Mouse (Mus musculus): Measurements from ENCODE around the gene Trmt112. TPM values are rescaled to one million over a fixed set of nuclear protein-coding genes. Genes with fewer than 3 reads are reported as not detected.
A peak's percentile ranks its signal among the peaks of the same experiment; 100 is the strongest.

Trmt112 gene
- polyA plus RNA-seq (2012; fragmentation: generic; extraction: Trizol) = 264 TPM
- long read RNA-seq, experiment 1, transcript Trmt112-202 (4 exons, 985 nt) = major isoform, 110 of 118 reads
- long read RNA-seq, experiment 1, transcript Trmt112-203 (3 exons, 485 nt) = minor isoform, 6 of 118 reads
- long read RNA-seq, experiment 1, partial matches to known transcripts = 1 of 118 reads
- long read RNA-seq, experiment 1, other reads (novel, unspliced or antisense) = 0 of 118 reads
- long read RNA-seq, experiment 2, transcript Trmt112-202 (4 exons, 985 nt) = major isoform, 18 of 18 reads
- long read RNA-seq, experiment 2, partial matches to known transcripts = 0 of 18 reads
- long read RNA-seq, experiment 2, other reads (novel, unspliced or antisense) = 0 of 18 reads

- Histone ChIP-seq H3K79me3 (ENCODE audit: low read depth) (peaks cover 23% of the 10 kb centered on the region), H3K79me2 (ENCODE audit: control insufficient read depth, insufficient read depth) (peaks cover 48% of the 10 kb centered on the region), H3K27me3 (ENCODE audit: control insufficient read depth, insufficient read depth, insufficient read length) (no peaks in the 10 kb centered on the region), H3K4me3 (ENCODE audit: insufficient read depth, poor library complexity, severe bottlenecking) (peak within 1 kb of the TSS; percentile 76), H3K36me3 (ENCODE audit: control insufficient read depth, insufficient read depth) (peaks cover 40% of the 10 kb centered on the region), H3ac (ENCODE audit: control insufficient read depth, insufficient read length, low read depth) (peak within 1 kb of the TSS; percentile 94)
- TF ChIP-seq MAX (IDR thresholded peaks at IDR 0.05) = peak; percentile 62
- TF ChIP-seq CTCF (IDR thresholded peaks at IDR 0.05; ENCODE audit: control insufficient read depth, insufficient read depth, insufficient read length) = no peak
- peak; percentile 12 for TF ChIP-seq USF1 (IDR thresholded peaks at IDR 0.05; ENCODE audit: low read depth)
These were observed at the start of gene Trmt112, which contains the start of gene Prdx5 for GRCm38 (mm10) chr19:6909507-6910289. Trmt112 (plus strand) TSS chr19:6909698. Prdx5 (minus strand) TSS chr19:6910106.

- Histone ChIP-seq H3K36me3 (ENCODE audit: control insufficient read depth, insufficient read depth) (no peaks in the 10 kb centered on the region), H3K79me3 (ENCODE audit: low read depth) (no peaks in the 10 kb centered on the region), H3K27me3 (ENCODE audit: control insufficient read depth, insufficient read depth, insufficient read length) (no peaks in the 10 kb centered on the region), H3K4me3 (ENCODE audit: insufficient read depth, poor library complexity, severe bottlenecking) (no peak overlapping the region), H3K79me2 (ENCODE audit: control insufficient read depth, insufficient read depth) (no peaks in the 10 kb centered on the region), H3ac (ENCODE audit: control insufficient read depth, insufficient read length, low read depth) (no peak overlapping the region)
- TF ChIP-seq CTCF (IDR thresholded peaks at IDR 0.05; ENCODE audit: control insufficient read depth, insufficient read depth, insufficient read length) (no peak), MYOG (IDR thresholded peaks at IDR 0.05; ENCODE audit: control insufficient read depth, extremely low read depth, insufficient read length) (no peak), MYOD1 (IDR thresholded peaks at IDR 0.05; ENCODE audit: control insufficient read depth, insufficient read length, low read depth) (no peak), FOSL1 (IDR thresholded peaks at IDR 0.05; ENCODE audit: insufficient read depth, low read length, poor library complexity, severe bottlenecking) (no peak), CEBPB (IDR thresholded peaks at IDR 0.05; ENCODE audit: low read depth) (no peak), USF1 (IDR thresholded peaks at IDR 0.05; ENCODE audit: low read depth) (no peak), MAX (IDR thresholded peaks at IDR 0.05) (no peak)
These were observed 49.5 kb upstream of the Trmt112 start for GRCm38 (mm10) chr19:6859971-6860370.

- no peak overlapping the region for H3K4me3 ChIP-seq (ENCODE audit: insufficient read depth, poor library complexity, severe bottlenecking)
- no peaks in the 10 kb centered on the region for H3K79me3 ChIP-seq (ENCODE audit: low read depth)
These were observed 48.8 kb upstream of the Trmt112 start for GRCm38 (mm10) chr19:6860706-6861105.

GRCm38 (mm10) chr19:6861451-6861850 lies 48.0 kb upstream of the Trmt112 start:
- TF ChIP-seq MAX (IDR thresholded peaks at IDR 0.05) = no peak
- TF ChIP-seq CTCF (IDR thresholded peaks at IDR 0.05; ENCODE audit: control insufficient read depth, insufficient read depth, insufficient read length) = no peak
- TF ChIP-seq MYOG (IDR thresholded peaks at IDR 0.05; ENCODE audit: control insufficient read depth, extremely low read depth, insufficient read length) = no peak
- no peak for TF ChIP-seq MYOD1 (IDR thresholded peaks at IDR 0.05; ENCODE audit: control insufficient read depth, insufficient read length, low read depth)
- TF ChIP-seq USF1 (IDR thresholded peaks at IDR 0.05; ENCODE audit: low read depth) = no peak
- no peak for TF ChIP-seq FOSL1 (IDR thresholded peaks at IDR 0.05; ENCODE audit: insufficient read depth, low read length, poor library complexity, severe bottlenecking)
- TF ChIP-seq CEBPB (IDR thresholded peaks at IDR 0.05; ENCODE audit: low read depth) = no peak

More at GRCm38 (mm10) chr19:6860706-6861105, 48.8 kb upstream of the Trmt112 start:
- H3ac ChIP-seq (ENCODE audit: control insufficient read depth, insufficient read length, low read depth) = no peak overlapping the region
- H3K79me2 ChIP-seq (ENCODE audit: control insufficient read depth, insufficient read depth) = no peaks in the 10 kb centered on the region
- H3K36me3 ChIP-seq (ENCODE audit: control insufficient read depth, insufficient read depth) = no peaks in the 10 kb centered on the region
- H3K27me3 ChIP-seq (ENCODE audit: control insufficient read depth, insufficient read depth, insufficient read length) = no peaks in the 10 kb centered on the region
- TF ChIP-seq MAX (IDR thresholded peaks at IDR 0.05) (no peak), FOSL1 (IDR thresholded peaks at IDR 0.05; ENCODE audit: insufficient read depth, low read length, poor library complexity, severe bottlenecking) (no peak), MYOD1 (IDR thresholded peaks at IDR 0.05; ENCODE audit: control insufficient read depth, insufficient read length, low read depth) (no peak), MYOG (IDR thresholded peaks at IDR 0.05; ENCODE audit: control insufficient read depth, extremely low read depth, insufficient read length) (no peak), USF1 (IDR thresholded peaks at IDR 0.05; ENCODE audit: low read depth) (no peak)

GRCm38 (mm10) chr19:6869355-6869754 lies 40.1 kb upstream of the Trmt112 start:
- TF ChIP-seq MAX (IDR thresholded peaks at IDR 0.05) (no peak), CTCF (IDR thresholded peaks at IDR 0.05; ENCODE audit: control insufficient read depth, insufficient read depth, insufficient read length) (no peak), FOSL1 (IDR thresholded peaks at IDR 0.05; ENCODE audit: insufficient read depth, low read length, poor library complexity, severe bottlenecking) (no peak), MYOG (IDR thresholded peaks at IDR 0.05; ENCODE audit: control insufficient read depth, extremely low read depth, insufficient read length) (no peak), MYOD1 (IDR thresholded peaks at IDR 0.05; ENCODE audit: control insufficient read depth, insufficient read length, low read depth) (no peak), CEBPB (IDR thresholded peaks at IDR 0.05; ENCODE audit: low read depth) (no peak), USF1 (IDR thresholded peaks at IDR 0.05; ENCODE audit: low read depth) (no peak)
- Histone ChIP-seq H3K27me3 (ENCODE audit: control insufficient read depth, insufficient read depth, insufficient read length) (no peaks in the 10 kb centered on the region), H3K79me2 (ENCODE audit: control insufficient read depth, insufficient read depth) (no peaks in the 10 kb centered on the region), H3K4me3 (ENCODE audit: insufficient read depth, poor library complexity, severe bottlenecking) (no peak overlapping the region), H3K79me3 (ENCODE audit: low read depth) (no peaks in the 10 kb centered on the region), H3K36me3 (ENCODE audit: control insufficient read depth, insufficient read depth) (no peaks in the 10 kb centered on the region), H3ac (ENCODE audit: control insufficient read depth, insufficient read length, low read depth) (no peak overlapping the region)

More at GRCm38 (mm10) chr19:6861451-6861850, 48.0 kb upstream of the Trmt112 start:
- H3K79me2 ChIP-seq (ENCODE audit: control insufficient read depth, insufficient read depth) = no peaks in the 10 kb centered on the region
- H3K79me3 ChIP-seq (ENCODE audit: low read depth) = no peaks in the 10 kb centered on the region
- no peaks in the 10 kb centered on the region for H3K36me3 ChIP-seq (ENCODE audit: control insufficient read depth, insufficient read depth)
- H3K4me3 ChIP-seq (ENCODE audit: insufficient read depth, poor library complexity, severe bottlenecking) = no peak overlapping the region
- H3K27me3 ChIP-seq (ENCODE audit: control insufficient read depth, insufficient read depth, insufficient read length) = no peaks in the 10 kb centered on the region
- H3ac ChIP-seq (ENCODE audit: control insufficient read depth, insufficient read length, low read depth) = no peak overlapping the region

Measured in C2C12 (cell line).